Comparison of ENCODE assay signal across 19 mouse cellular contexts in the genomic region with DNA sequence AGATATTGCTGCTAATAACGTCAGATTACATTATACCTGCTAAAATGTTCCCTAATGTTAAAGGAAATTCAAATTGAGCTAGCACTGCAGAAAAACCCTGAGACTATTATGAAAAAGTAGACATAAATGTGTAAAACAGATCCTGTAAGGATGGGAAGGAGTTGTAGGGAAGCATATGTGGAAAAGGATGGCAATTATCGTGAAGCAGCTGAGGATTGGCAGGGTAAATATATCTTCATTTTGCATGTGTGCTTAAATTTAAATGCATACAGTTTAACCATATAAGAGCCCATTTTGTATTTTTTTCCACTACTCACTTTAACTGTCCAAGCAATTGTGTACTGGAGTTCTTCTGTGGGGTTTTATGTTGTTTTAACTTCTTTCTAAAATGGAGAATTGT.
"Had no signal": no experiment of that assay in that cellular context is flagged by ENCODE, and none has a peak within 500 bp of the region (broad histone marks: within the 10 kb centered on the region; RNA-seq: fewer than 3 reads in every experiment).

No protein-coding gene starts in this region.

- ATAC-seq: midbrain, embryonic 16.5 days had no signal

- H3K27me3 ChIP-seq: midbrain, embryonic 12.5 days; neural tube, embryonic 13.5 days; neural tube, embryonic 15.5 days had no signal

- H3K4me3 ChIP-seq: midbrain, embryonic 10.5 days; midbrain, embryonic 12.5 days; myocyte; neural tube, embryonic 13.5 days; neural tube, embryonic 15.5 days had no signal

- H3K4me1 ChIP-seq: midbrain, embryonic 10.5 days; midbrain, embryonic 12.5 days; neural tube, embryonic 13.5 days; neural tube, embryonic 15.5 days had no signal

- H3K9ac ChIP-seq: lung, embryonic 14.5 days; midbrain, embryonic 12.5 days; neural tube, embryonic 13.5 days; neural tube, embryonic 15.5 days had no signal

- H3K4me2 ChIP-seq: lung, embryonic 14.5 days; midbrain, embryonic 12.5 days; neural tube, embryonic 13.5 days; neural tube, embryonic 15.5 days had no signal

- DNase-seq: lung, adult 18-20 months; lung, embryonic 14.5 days; lung, postnatal 10 days; lung, postnatal 4 days; midbrain, embryonic 14.5 days; retina, postnatal 1 day; right cerebral cortex, adult 18-20 months; right cerebral cortex, postnatal 25 days; right cerebral cortex, postnatal 4 days; spleen, adult 18-20 months; thymus, adult 18-20 months; thymus, postnatal 14 days; thymus, postnatal 4 days had no signal

- H3K9me3 ChIP-seq: midbrain, embryonic 10.5 days; midbrain, embryonic 12.5 days; neural tube, embryonic 13.5 days; neural tube, embryonic 15.5 days had no signal

- H3K27ac ChIP-seq: midbrain, embryonic 10.5 days; midbrain, embryonic 12.5 days; neural tube, embryonic 13.5 days; neural tube, embryonic 15.5 days had no signal

- H3K36me3 ChIP-seq: midbrain, embryonic 10.5 days; midbrain, embryonic 12.5 days; neural tube, embryonic 13.5 days; neural tube, embryonic 15.5 days had no signal
